Mouse (Mus musculus) left cerebral cortex, postnatal 25 days (tissue): ENCODE measurements around the gene Gltp. TPM values are rescaled to one million over a fixed set of nuclear protein-coding genes. Genes with fewer than 3 reads are reported as not detected.

Experiments used
- DNase-seq, 2 experiments: peaks; one replicate each; pipeline ENCODE4 v3.0.0; 2022; ENCODE audit warnings: low spot score in 2 of 2, mixed read lengths in 1 of 2
- intact Hi-C: fragments of 180-260 bp; cut with DNase I; formaldehyde crosslinking; loops from one replicate; pipeline ENCODE4 v1.15.1; 2025
- total RNA-seq, 2 experiments: library from RNA; stranded (reverse); gene quantifications; 2 replicates each; pipeline ENCODE4 v1.2.3; 2021

Gene Gltp
- total RNA-seq, 2 experiments from 2014 or later: 24.6 to 28.3 TPM

DNA sequence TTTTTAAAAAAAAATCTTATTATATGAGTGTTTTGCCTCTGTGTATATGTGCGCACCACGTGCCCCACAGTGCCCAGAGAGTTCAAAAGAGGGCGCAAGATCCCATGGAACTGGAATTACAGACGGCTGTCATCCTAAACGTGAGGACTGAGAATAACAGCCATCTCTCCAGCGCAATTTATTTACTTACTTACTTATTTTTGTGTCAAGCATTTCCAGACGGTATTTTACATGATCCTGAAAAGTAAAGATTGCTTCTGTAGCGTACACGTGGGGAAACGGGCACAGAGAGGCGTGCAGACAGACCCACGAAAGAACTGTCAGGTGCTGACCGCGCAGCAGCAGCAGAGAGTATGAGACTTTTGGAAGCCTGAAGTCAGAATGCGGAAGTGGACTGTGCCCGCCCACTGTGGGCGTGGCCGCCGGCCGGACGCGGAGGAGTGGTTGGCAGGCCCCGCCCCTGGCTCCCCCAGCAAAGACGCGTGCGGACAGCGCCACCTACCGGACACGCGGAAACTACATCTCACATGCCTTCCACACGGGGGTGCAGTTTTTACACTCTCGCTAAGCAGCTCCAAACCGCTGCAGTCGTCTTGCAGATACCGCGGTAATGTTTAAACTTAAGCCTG is 23.4 kb downstream of the Gltp start:
- intact Hi-C loops: loop anchor here (1.0 to 5.0 kb wide), 3 partner anchors 24 to 40 kb away; no protein-coding TSS in a partner anchor
- DNase-seq: peak; percentile 97 to 98

DNA sequence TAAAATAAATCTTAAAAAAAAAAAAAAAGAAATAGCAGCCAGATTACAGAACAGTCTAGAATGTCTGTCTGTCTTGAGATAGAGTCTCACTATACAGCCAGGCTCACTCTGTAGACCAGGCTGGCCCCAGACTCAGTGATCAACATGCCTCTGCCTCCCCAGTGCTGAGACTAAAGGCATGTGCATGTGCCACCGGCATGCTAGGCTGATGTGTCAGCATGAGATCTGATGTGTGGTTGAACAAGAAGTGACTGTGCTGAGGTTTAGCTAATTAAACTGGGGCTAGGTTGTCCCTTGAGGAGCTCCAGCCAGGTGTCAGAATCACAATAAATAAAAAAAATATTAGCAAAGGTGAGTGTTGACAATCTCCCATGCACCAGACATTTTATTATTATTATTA is 24.1 kb downstream of the Gltp start:
- intact Hi-C loops: loop anchor here (1.0 to 5.0 kb wide), 3 partner anchors 25 to 39 kb away; no protein-coding TSS in a partner anchor

DNA sequence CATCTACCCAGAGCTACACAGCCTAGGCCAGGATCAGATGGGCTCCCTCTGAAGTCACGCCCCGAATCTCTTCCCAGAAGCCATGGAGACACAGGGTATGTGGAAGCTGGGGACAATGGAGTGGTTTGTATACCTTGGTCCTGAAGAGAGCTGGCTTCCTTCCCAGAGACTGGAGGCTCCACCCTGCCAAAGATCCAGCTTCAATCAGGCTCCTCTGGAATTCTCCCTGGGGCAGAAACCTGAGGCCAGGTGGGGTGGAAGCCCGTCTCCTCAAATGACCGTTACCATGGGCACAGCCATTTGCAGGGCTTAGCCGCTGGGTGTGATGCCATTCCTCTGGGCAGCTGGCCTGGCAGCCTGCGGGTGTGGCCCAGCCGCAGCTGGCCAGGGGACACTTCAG is 26.0 kb downstream of the Gltp start:
- DNase-seq: no peak
- intact Hi-C loops: loop anchor here (5.0 kb wide), 1 partner anchor 37 kb away; no protein-coding TSS in a partner anchor

More for the DNA sequence above, 24.1 kb downstream of the Gltp start:
- DNase-seq: no peak

DNA sequence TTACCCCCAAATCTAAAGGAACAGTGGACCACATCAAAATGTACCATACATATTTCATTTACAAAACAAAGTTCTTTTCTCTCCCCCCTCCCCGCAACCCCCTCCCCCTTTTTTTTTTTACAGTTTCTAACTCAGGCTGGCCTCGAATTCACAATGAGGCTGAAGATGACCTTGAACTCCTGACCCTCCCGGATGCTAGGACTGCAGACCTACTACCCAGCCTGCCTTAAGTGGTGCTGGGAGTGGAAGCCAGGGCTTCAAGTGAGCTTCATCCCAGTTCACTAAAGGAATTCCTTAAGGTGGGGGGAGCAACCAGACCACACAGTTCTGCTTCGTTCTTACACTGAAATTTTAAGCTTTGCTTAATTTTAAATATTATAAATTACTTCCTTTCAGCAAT is 26.6 kb downstream of the Gltp start:
- DNase-seq: no peak
- intact Hi-C loops: no loop called here

DNA sequence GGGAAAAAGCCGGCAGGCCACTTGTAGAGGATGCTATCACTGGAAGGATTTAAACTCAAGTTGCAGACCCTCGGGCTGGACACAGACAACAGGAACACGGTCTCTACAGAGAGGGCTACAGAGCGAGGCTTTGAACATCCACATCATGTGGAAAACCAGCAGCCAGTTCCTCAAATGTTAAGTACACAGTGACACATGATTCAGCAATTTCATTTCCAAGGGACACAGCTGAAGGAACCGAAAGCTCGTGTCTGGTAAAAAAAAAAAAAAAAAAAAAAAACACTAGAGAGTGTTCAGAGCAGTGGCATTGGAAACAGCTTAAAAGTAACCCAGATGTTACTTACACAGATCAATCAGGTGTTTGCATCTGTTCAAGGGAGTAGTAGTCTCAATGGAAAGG is 29.8 kb downstream of the Gltp start:
- no peak for DNase-seq
- intact Hi-C loops: no loop called here

DNA sequence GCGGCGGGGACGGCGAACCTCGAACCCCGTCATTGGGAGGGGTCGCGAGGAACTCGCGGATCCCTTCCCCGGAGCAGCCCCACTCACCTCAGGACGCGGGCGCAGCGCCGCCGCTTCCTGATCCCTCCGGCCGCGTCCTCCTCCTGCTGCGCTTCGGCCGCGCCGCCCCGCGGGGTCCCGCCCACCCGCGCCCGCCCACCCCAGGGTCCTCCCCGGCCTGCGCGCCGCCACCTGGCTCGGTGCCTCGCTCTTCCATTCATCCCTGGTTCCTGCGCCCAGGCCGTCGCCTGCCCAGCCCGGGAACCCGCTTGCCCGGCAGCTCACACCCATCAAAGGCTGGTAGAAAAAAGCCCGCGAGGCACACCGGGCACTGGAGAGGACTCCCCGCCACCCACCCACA is 32.5 kb downstream of the Gltp start, which contains the start of gene Trpv4:
Gene Trpv4 (minus strand): TSS at position 167 of the 400 bp plus-strand sequence.
- no peak for DNase-seq

DNA sequence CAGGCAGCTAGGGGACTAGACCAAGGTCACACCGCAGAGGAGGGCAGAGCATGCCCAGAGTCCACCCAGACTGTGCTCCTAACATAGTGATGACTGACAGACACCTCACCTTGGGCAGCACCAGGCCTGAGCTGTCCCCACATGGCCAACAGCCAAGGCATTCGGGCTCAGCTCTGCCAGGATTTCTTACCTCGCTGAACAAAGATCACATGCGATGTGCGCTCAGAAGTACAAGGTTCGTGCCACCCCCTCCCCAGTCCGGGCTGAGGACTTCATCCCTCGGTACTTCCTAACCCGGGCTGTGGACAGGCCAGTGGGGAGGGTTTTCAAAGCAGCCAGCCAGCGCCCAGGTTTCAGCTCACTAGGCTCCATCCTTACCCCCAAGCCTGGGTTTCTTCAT is 33.4 kb downstream of the Gltp start:
- intact Hi-C loops: no loop called here

More for the DNA sequence above, 32.5 kb downstream of the Gltp start, which contains the start of gene Trpv4:
- intact Hi-C loops: no loop called here

DNA sequence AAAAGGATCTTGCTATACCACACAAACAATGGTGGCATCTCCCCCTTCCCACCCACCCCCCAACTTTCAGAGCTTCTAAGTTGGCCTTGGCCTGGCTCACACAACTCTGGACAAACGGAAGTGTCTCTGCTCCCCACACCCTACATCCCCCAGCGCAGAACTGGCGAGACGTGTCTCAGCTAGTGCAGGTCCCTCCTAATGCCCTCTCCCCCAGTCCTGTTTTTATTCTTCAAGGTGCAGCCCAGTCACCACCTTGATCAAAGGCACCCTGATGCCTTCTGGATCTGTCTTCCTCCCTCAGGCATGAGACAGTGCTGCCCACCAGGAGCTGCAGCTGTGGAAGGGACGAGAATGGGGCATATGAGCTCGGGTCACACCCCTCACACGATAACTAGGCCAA is 34.5 kb downstream of the Gltp start:
- no peak for DNase-seq
- intact Hi-C loops: no loop called here

More for the DNA sequence above, 33.4 kb downstream of the Gltp start:
- no peak for DNase-seq

DNA sequence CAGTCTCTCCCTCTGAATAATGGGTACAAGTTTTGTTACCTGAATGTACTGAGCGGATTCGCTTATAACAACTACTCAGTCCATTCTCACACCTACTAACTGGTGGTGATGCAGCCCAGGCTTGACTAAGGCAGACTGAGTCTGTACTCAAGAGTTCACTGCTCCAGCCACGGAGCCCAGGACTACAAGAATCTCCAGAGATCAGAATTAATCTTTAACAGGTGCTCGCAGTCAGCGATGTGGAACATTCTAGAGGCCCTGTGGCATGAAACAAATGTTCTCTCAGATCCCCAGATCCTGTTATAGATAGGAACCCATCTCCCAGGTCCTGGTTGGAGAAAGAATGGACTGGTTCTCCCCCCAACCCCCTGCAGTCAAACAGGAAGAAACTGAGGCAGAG is 35.1 kb downstream of the Gltp start:
- intact Hi-C loops: no loop called here
- DNase-seq: no peak

DNA sequence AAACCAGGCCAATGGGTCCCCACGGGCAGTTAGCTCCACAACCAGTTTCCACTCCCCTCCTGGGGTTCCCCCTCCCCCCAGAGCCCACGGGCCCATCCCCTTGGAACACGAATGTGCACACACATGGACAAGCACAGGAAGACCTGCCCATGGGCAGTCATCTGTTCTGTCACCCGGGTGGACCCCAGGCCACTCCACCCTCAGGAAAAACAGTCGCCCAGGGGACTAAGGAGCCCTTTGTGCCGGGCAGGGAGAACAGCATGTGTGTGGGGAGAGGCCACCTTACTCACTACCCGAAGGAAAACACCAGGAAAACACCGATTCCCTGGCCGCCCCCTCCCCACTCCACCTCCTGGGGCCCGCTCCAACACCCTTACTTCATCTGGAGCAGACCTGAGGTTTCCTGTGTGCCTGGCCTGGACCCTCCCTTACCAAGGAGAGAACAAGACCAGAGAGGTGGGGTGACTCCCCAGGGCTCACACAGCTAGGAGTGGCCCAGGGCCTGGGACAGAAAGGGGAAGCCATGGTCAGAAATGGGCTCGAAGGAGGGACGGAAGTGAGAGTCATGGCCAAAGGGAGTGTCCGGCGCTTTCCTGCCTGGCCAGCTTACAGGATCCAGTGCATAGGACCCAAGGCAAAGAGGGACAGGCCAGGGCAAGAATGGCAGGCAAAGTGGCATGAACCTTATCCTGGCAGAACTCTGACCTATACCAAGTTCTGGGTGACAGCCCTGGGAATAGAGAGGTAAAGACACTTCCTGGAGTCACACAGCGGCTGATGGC is 36.9 kb downstream of the Gltp start:
- DNase-seq: no peak
- intact Hi-C loops: no loop called here

DNA sequence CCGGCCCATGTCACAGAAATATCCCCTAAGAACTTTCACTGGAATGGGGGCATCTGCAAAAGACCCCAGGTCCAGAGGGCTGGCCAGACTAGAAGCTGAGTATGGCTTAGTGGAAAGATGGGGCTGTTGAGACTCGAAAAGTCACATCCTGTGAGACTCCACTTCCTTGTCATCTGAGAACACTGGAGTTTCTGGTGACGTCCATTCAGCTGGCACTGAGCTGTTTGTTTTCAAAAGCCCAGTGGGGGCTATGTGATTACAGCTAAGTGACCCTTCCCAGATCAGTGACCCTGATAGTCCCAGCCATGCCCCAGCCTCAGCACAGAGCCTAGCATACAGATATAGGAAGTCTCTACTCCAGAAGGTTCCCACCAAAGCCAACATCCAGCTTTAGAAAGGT is 39.3 kb downstream of the Gltp start:
- DNase-seq: no peak
- intact Hi-C loops: no loop called here

DNA sequence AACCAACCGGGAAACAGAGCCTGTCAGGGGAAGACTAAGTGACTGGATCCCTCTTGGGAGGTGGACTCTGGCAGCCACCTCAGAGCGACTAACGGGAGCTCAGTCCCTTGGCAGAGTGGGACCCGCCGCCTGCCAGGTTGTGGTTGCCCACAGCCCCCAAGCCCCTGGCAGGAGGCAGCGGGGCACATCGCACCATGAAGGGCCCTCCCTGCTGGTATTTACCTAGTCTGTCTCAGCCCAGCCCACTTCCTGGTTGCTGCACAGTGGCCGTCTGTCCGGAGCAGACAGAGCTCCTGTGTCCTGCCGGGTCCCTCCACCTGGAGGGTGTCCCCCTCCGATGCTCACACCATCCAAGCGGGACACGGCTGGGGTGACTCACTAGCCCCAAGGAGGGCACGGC is 39.8 kb downstream of the Gltp start:
- intact Hi-C loops: no loop called here
- no peak for DNase-seq

DNA sequence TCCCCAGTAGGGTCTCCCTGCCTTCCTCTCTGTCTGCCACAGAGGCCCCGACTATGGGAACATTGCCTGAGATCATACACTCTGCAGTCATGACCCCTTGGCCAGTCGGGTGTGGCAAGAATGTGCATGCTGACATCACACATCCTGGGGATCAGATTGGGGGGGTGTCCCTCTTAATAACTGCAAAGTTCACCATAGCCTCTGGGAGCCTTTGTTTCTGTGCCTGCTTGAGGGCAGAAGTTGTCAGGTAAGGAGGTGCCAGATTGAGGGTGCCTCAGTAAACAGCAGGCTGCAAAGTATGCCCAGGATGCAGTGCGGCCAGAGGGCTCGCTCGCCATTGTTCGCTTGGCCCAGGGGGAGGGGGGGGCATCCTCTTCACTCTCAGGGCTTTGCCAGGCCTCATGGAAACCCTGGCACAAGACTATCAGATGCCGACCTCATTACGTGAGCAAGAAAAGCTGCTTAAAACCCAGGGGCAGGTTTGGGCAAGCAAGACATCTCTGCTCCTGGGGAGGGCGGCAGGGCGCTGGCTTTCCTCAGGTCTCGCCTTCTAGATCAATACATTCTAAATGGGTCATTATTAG is 42.0 kb downstream of the Gltp start:
- no peak for DNase-seq
- intact Hi-C loops: no loop called here

DNA sequence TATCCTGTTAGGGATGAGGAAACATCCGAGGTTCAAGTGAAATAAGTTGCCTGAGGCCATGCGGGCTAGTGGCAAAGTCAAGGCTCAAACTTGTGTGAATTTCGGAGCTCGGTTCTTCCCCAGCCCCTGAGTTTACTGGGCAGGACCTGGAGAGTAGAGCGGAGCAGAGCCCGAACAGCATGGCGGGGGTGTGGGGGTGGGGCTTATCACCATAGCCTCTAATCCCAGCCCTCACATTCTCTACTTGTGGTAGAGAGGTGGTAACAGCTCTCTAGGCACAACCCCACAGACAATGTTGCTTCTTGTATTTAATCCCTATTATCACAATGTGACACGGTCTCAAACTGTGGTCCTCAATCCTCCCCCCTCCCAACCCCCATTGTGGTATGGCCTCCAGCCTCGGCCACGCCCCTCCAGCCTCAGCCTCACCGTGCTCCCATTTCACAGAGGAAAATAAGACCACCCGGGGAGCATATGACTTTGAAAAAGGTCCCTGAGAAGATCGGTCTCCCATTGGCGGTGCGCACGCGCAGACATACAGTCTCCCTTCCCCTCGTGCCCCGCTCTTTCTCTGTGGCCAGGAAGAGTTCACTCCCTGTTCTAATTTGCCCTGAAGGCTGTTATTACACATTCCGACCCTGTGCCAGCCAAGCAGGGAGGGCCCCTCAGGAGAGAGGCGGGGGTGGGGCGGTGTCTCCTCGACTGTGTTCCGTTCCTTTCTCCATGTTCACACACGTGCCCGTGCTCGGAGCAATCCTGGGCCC is 43.4 kb downstream of the Gltp start:
- DNase-seq: no peak
- intact Hi-C loops: no loop called here

DNA sequence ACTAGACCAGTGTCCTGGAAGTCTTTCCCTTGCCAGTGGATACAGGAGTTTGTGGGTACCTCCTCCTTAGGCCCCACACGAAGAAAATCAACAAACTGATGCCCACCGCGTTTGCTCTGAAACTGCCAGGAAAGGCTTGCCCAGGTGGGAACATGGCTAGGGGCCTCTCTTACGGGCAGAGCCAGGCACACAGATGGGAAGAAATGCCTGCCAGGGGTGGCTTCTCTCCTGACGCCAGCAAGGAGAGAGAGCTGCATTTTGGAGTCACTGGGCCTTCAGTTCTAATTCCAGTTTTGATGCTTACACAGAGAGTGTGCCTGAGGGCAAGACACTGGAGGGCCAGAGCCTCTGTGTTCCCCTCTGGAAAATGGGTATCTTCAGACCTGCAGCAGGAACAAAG is 44.9 kb downstream of the Gltp start:
- intact Hi-C loops: no loop called here
- DNase-seq: no peak

DNA sequence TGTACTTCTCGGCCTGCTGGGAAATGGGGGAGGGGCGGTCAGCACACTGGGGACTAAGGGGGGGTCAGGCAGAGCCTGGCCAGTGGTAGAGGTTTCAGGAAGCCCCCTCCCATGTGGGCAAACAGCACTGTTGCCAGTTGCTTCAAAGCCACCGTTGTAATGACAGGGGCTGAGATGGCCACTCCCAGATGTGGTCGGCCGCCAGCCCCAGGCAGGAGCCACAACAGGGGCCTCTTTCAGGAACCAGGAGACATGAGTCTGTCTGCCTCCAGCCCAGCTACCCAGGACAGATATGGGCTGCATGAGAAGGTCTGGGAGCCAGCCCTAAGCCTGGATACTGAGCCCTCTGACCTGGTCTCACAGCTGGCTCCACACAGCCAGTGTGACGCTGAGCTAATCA is 45.9 kb downstream of the Gltp start:
- DNase-seq: no peak
- intact Hi-C loops: no loop called here

DNA sequence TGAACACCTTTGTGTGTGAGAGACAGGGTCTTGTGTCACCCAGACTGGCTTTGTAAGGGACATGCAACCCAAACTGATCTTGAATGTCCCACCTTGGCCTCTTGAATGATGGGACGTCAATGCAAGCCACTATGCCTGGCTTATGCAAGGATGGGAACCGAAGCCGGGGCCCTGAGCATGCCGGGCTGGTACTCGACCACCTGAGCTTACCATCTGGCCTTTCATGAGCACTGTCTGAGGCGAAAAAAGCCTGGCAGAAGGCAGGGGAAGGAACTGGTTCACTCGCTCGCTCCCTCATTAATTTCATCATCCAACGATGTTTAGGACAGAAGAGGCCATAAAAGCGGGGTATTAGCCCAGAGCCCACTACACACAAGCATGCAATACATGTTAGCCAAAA is 50.0 kb downstream of the Gltp start:
- intact Hi-C loops: no loop called here
- no peak for DNase-seq

DNA sequence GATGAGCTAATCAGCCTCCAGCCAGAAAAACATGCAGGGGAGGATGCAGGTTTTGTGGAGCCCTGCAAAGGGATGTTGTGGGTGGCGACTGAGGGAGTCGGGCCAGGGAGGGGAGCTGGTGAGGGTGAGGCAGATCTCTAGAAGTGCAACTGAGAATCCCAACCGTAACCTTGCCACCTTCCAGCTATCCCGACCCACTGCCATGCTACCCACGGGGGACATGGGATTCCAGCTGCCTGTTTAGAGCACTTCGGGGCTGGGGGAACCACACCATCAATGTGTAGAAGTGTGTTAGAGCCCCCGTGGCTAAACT is 51.2 kb downstream of the Gltp start:
- intact Hi-C loops: loop anchor here (1.0 kb wide), 2 partner anchors 28 to 52 kb away; no protein-coding TSS in a partner anchor
- DNase-seq: no peak

DNA sequence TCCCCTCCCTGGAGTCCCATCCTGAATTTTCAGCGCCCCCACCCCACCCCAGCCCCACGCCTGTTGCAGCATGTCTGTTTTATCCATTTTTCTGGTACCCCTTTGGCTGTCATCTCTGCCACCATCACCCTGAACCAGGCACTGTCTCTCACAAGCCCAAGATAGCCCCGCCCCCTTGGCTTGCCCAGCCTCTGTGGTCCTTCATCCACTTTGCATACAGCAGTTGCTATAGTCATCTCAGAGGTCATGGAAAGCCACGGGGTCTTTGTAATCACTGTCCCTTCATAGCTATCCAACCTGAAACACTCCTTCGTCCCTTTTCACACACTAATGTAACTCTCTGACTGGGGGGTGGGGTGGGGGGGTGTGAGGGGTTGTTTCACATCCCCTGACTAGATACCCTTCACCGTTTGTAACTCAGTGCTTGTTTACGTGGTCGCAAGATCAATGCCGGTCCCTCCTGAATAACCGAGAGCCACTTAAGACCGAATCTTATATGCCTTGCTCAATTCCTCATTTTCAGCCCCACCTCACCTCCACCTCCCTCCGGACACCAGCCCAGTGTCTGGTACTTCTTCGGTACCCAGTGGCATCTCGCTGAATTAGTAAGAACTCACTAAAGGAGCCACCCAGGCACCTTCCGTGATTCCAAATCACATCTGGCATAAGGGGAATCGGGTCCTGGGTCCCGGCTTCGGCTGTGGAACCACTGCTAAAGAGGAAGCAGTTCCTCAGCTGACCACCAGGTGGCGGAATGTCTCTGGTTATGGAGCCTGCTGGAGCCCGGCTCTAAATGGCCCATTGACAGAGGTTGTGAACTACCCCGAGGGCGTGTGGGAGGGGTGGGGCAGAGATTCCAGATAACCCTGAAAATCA is 51.8 kb downstream of the Gltp start:
- intact Hi-C loops: loop anchor here (1.0 kb wide), 2 partner anchors 28 to 52 kb away; no protein-coding TSS in a partner anchor
- peak; percentile 79 to 86 for DNase-seq
